Mouse (Mus musculus): ENCODE measurements around the gene Gm49355. TPM values are rescaled to one million over a fixed set of nuclear protein-coding genes. Genes with fewer than 3 reads are reported as not detected.

The Gm49355 gene
- total and polyA plus RNA-seq, 2 experiments from 2014 or later: 0.15 TPM; not detected in 1

DNA sequence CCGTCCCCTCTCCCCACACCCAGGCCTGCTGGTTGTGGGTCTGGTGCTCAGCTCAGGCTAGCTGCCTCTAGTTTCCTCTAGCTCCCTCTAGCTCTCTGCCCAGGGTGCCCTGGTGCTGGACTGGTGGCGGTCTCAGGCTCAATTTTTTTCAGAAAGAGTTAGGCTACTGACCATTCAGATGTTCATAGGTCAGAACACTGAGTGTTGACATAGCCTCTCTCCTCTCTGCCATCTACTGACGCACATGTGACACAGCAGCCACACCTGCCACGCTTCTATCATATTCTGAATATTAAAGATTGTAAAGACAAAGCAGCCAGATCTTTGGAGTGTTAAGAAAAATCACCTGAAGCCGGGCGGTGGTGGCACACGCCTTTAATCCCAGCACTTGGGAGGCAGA is 49.8 kb downstream of the Gm49355 start:
- peaks cover 46% of the 10 kb centered on the region for H3K27me3 ChIP-seq (ENCODE audit: control insufficient read depth, insufficient read depth, low read length)

DNA sequence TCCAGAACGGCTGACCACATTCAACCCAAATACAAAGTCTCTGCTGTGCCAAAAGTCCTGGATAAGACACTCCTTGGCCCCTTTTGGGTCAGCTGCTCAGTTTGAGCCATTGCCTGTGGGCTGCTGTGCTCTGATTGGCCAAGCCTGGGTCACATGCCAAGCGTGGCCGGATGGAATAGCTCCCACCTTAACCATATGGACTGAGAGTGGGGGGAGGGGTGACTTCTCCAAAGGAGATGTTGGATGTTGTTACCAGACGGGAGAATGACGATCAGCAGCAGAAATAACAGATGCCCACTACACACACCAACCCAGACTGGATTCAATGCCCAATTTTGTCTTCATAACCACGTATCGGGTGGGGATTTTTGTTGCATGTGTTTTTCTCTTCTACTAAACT is 51.1 kb downstream of the Gm49355 start:
- Histone ChIP-seq H3K9me3 (replicated peaks; ENCODE audit: control insufficient read depth, low read length) (no peaks in the 10 kb centered on the region), H3K27me3 (ENCODE audit: control insufficient read depth, insufficient read depth, low read length) (peaks cover 58% of the 10 kb centered on the region), H3K9ac (replicated peaks; ENCODE audit: low read depth, low read length) (no peak overlapping the region), H3K27ac (ENCODE audit: low read depth) (no peak overlapping the region), H3K4me2 (ENCODE audit: low read depth, low read length) (no peak overlapping the region), H3K4me1 (ENCODE audit: control insufficient read depth, insufficient read depth) (no peaks in the 10 kb centered on the region), H3K36me3 (replicated peaks; ENCODE audit: control insufficient read depth, insufficient read depth, low read length) (no peaks in the 10 kb centered on the region), H3K4me3 (ENCODE audit: low read depth, low read length) (no peak overlapping the region)
- DNase-seq (ENCODE audit: low spot score): no peak
- 33% methylated on average over 7 of the region's 7 CpGs for WGBS
- no peak for ATAC-seq (ENCODE audit: insufficient read depth, low read depth)
- no peak for TF ChIP-seq CTCF (IDR thresholded peaks at IDR 0.05; ENCODE audit: low read depth)

More for the DNA sequence above, 49.8 kb downstream of the Gm49355 start:
- Histone ChIP-seq H3K4me1 (ENCODE audit: control insufficient read depth, insufficient read depth) (no peaks in the 10 kb centered on the region), H3K9me3 (replicated peaks; ENCODE audit: control insufficient read depth, low read length) (no peaks in the 10 kb centered on the region), H3K27ac (ENCODE audit: low read depth) (no peak overlapping the region), H3K4me3 (ENCODE audit: low read depth, low read length) (no peak overlapping the region), H3K9ac (replicated peaks; ENCODE audit: low read depth, low read length) (no peak overlapping the region), H3K4me2 (ENCODE audit: low read depth, low read length) (no peak overlapping the region), H3K36me3 (replicated peaks; ENCODE audit: control insufficient read depth, insufficient read depth, low read length) (no peaks in the 10 kb centered on the region)
- 73% methylated on average over 7 of the region's 7 CpGs for WGBS
- no peak for DNase-seq (ENCODE audit: low spot score)
- TF ChIP-seq CTCF (IDR thresholded peaks at IDR 0.05; ENCODE audit: low read depth): peak; percentile 24
- TF ChIP-seq EP300 (IDR thresholded peaks at IDR 0.05; ENCODE audit: low read depth): no peak
- ATAC-seq (ENCODE audit: insufficient read depth, low read depth): no peak

DNA sequence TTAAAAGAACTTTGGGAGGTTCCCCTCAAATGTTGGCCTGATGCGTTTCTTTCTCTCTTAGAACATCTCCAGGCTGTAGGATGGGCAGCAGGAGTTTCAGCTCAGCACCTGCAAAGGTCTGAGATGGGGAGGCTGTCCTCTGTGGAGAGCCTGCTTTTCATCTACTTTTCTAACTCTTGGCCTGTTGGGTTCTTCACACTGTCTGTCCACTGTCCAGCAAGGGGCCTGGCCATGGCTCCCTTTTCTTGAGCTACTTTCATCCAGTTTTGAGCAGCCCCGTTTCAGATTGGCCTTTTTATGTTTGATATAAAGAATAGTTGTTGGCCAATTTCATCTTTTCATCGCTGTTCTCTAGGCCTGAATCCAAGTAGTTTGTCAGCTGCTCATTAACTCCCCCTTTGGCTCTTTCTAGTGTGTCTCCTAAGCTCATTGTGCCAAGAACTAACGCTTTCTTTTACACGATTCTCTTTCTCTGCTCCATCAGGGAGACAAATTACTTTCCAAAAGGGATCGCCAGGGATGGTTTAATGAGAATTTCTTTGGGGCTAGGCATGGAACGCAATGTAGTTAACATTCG is 53.7 kb downstream of the Gm49355 start:
- no peak overlapping the region for H3K4me3 ChIP-seq (ENCODE audit: low read depth, low read length)
- TF ChIP-seq CTCF (IDR thresholded peaks at IDR 0.05; ENCODE audit: low read depth) (no peak), EP300 (IDR thresholded peaks at IDR 0.05; ENCODE audit: low read depth) (no peak)
- ATAC-seq (ENCODE audit: insufficient read depth, low read depth): no peak
- H3K27ac ChIP-seq (ENCODE audit: low read depth): no peak overlapping the region
- no peak overlapping the region for H3K4me2 ChIP-seq (ENCODE audit: low read depth, low read length)
- WGBS: 14% methylated on average over 8 of the region's 8 CpGs
- no peaks in the 10 kb centered on the region for H3K9me3 ChIP-seq (replicated peaks; ENCODE audit: control insufficient read depth, low read length)
- no peak for DNase-seq (ENCODE audit: low spot score)
- peaks cover 83% of the 10 kb centered on the region for H3K27me3 ChIP-seq (ENCODE audit: control insufficient read depth, insufficient read depth, low read length)
- H3K4me1 ChIP-seq (ENCODE audit: control insufficient read depth, insufficient read depth): 0 out of 2 replicates have a peak, but pooled peaks cover 3% of the 10 kb centered on the region
- H3K36me3 ChIP-seq (replicated peaks; ENCODE audit: control insufficient read depth, insufficient read depth, low read length): no peaks in the 10 kb centered on the region
- H3K9ac ChIP-seq (replicated peaks; ENCODE audit: low read depth, low read length): no peak overlapping the region

DNA sequence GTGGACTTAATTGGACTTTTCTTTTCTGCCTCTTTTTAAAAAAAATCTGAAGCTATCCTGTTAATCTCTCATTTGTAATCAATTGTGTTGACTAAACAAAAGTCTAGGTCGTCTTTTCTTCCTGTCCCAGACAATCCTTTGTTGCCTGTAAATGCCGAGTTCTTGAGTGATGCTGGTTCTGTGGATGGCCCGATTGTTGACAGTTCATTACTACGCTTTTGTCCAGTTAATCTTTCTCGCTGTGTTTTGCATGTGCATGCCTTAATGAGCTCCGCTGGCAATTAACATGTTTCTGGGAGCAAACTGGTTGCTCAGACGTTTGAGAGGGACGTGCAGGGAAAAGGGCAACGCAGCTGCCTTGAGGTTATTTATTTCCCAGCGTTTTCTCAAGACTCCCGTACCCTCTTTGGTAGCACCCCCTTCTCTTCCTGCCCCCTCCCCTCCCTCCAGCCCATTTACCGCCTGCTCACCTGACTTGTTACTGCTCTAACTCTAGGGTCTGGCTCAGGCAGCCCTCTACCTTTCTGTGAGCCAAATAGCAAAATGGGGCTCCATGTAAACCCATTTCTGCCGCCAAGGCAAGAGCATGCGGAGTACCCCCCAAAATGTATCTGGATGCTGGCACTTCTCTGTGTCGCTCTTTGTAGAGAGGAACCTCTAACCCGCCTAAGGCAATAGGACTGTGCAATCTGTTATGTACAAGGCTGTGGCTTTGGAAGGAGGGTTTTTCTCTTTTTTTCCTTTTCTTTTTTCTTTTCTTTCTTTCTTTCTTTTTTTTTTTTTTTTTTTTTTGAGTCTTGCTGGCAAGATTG is 54.4 kb downstream of the Gm49355 start:
- Histone ChIP-seq H3K9me3 (replicated peaks; ENCODE audit: control insufficient read depth, low read length) (no peaks in the 10 kb centered on the region), H3K4me1 (ENCODE audit: control insufficient read depth, insufficient read depth) (0 out of 2 replicates have a peak, but pooled peaks cover 3% of the 10 kb centered on the region), H3K27me3 (ENCODE audit: control insufficient read depth, insufficient read depth, low read length) (peaks cover 90% of the 10 kb centered on the region), H3K4me3 (ENCODE audit: low read depth, low read length) (no peak overlapping the region), H3K4me2 (ENCODE audit: low read depth, low read length) (no peak overlapping the region), H3K27ac (ENCODE audit: low read depth) (no peak overlapping the region), H3K9ac (replicated peaks; ENCODE audit: low read depth, low read length) (no peak overlapping the region), H3K36me3 (replicated peaks; ENCODE audit: control insufficient read depth, insufficient read depth, low read length) (no peaks in the 10 kb centered on the region)
- ATAC-seq (ENCODE audit: insufficient read depth, low read depth): no peak
- TF ChIP-seq CTCF (IDR thresholded peaks at IDR 0.05; ENCODE audit: low read depth) (no peak), EP300 (IDR thresholded peaks at IDR 0.05; ENCODE audit: low read depth) (no peak)
- WGBS: 5% methylated on average over 16 of the region's 16 CpGs
- no peak for DNase-seq (ENCODE audit: low spot score)

DNA sequence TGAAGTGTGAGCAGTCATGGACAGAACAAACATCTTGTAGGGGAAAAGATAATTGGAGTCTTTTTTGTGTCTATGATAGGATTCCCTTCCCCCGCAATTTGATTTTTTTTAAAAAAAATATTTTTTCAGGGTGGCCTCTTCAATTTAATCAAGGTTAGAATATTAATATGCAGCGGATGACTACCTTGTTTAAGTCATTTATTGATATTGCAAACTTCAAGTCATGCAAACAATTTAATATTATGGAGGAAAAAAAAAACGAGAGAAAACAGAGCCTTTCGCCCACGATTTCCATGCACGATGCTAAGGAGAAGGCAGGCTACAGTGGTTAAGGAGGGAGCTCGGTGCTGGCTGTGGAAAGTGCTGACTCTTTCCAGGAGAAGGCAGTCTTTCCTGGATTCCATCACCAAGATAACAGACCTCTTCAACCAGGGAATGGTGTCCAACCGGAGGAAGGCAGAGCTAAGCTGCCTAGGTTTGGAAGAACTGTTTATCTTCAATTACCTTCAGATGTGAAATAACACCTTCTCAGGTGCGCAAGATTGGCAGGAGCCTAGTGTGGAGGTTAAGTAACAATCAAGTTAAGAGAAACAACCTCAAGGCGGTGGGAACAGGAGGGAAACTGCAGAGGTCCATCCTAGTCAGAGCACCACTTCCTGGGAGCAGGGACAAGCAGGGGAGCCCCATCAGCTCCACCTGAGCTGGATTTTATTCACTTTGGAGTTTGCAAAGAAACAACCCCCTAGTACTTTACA is 55.2 kb downstream of the Gm49355 start:
- ATAC-seq (ENCODE audit: insufficient read depth, low read depth): no peak
- Histone ChIP-seq H3K9me3 (replicated peaks; ENCODE audit: control insufficient read depth, low read length) (no peaks in the 10 kb centered on the region), H3K4me1 (ENCODE audit: control insufficient read depth, insufficient read depth) (0 out of 2 replicates have a peak, but pooled peaks cover 3% of the 10 kb centered on the region), H3K36me3 (replicated peaks; ENCODE audit: control insufficient read depth, insufficient read depth, low read length) (no peaks in the 10 kb centered on the region), H3K4me2 (ENCODE audit: low read depth, low read length) (no peak overlapping the region), H3K4me3 (ENCODE audit: low read depth, low read length) (no peak overlapping the region), H3K27me3 (ENCODE audit: control insufficient read depth, insufficient read depth, low read length) (peaks cover 98% of the 10 kb centered on the region), H3K9ac (replicated peaks; ENCODE audit: low read depth, low read length) (no peak overlapping the region), H3K27ac (ENCODE audit: low read depth) (no peak overlapping the region)
- DNase-seq (ENCODE audit: low spot score): no peak
- no peak for TF ChIP-seq CTCF (IDR thresholded peaks at IDR 0.05; ENCODE audit: low read depth)
- no peak for TF ChIP-seq EP300 (IDR thresholded peaks at IDR 0.05; ENCODE audit: low read depth)
- WGBS: 3% methylated on average over 10 of the region's 10 CpGs
